Mouse (Mus musculus): ENCODE measurements around the gene Nxnl1.

DNA sequence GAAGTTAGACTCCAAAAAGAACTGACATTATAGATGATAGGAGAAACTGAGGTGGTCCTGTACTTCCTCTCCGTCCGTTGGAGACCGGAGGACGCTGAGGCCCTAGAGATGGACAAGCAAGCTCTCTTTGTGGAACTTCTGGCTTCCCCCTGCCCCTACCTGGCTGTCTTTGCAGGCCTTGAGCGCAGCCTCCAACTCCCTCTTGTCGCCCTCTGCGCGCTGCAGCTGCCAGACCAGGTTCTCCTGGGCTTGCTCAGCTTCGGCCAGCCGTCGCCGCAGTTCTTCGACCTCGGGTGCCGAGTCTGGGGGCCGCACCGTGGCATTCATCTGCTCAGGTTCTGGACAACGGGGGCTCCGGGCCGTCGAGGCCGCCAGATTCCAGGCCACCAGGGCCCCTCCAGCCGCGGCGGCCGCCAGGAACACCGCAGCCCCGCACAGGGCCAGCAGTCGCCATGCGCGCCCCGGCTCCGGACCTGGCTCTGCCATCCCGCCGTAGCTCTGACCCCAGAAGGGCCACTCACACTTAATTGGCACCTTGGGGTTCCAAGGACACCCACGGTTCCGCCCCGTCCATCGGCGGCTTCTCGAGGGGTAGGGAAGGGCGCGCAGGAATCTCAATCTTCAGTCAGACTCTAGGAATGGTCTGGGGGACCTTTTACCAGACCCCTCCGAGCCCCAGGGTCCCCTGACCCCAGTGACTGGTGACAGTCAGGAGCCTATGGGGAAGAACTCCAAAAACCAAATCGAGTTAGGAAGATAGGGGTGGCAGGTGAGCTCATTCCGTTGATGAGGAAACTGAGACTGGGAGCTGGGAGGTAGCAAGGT, 41.0 kb downstream of the Nxnl1 start, which contains the start of gene Ccdc194:
- TF ChIP-seq CTCF (conservative IDR thresholded peaks at IDR 0.05 in 1 of 2, IDR thresholded peaks at IDR 0.05 in 1 of 2; ENCODE audit: low read depth in 2 of 2, low read length in 2 of 2) (no peak), POLR2A (IDR thresholded peaks at IDR 0.05; ENCODE audit: low read depth, low read length) (no peak)
